In the genomic region with DNA sequence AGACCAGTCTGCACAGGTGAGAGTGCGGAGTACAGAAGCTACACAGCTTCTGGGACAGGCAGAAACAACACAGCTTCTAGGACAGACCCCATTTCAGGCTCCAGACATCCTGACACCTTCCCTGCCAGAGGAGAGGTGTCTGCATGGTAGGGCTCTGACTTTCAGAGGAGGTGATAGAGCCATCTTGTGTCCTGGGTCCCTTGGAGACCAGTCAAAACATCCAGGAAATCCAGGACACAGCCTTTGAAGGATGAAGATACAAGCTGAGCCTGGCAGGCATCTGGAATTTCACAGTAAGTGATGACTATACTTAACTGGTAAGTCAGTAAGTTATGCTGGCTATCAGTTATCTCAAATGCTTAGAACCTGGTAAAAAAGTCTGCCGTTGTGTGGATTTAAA, we compare ENCODE assay signal across 12 mouse cellular contexts. TPM values are rescaled to one million over a fixed set of nuclear protein-coding genes. Genes with fewer than 3 reads are reported as not detected.
"Had no signal": no experiment of that assay in that cellular context is flagged by ENCODE, and none has a peak within 500 bp of the region (broad histone marks: within the 10 kb centered on the region; RNA-seq: fewer than 3 reads in every experiment).

No protein-coding gene starts in this region.

RNA-seq across cellular contexts. Expression of a gene that starts 24.2 kb away (rescaled TPM):
- polyA plus RNA-seq: hindbrain, embryonic 10.5 days; hindbrain, embryonic 11.5 days; hindbrain, embryonic 12.5 days; hindbrain, embryonic 13.5 days; hindbrain, embryonic 15.5 days; hindbrain, embryonic 16.5 days; hindbrain, postnatal 0 days; intestine, embryonic 14.5 days; kidney, adult 2 months; kidney, embryonic 14.5 days; kidney, postnatal 0 days; large intestine, adult 2 months had no signal
